Mouse (Mus musculus) lung, postnatal 10 days (tissue): Measurements from ENCODE around the gene Gorab.

Experiments used
- DNase-seq: peaks from one replicate; pipeline ENCODE4 v3.0.0; 2021

Gorab gene

GRCm38 (mm10) chr1:163403498-163404126 lies at the start of gene Gorab:
Gorab (minus strand) TSS chr1:163403669.
- DNase-seq = peak; percentile 95

- DNase-seq = peak; percentile 61
Observed at GRCm38 (mm10) chr1:163443832-163444231, 40.4 kb upstream of the Gorab start.

- no peak for DNase-seq
Observed at GRCm38 (mm10) chr1:163439002-163439401, 35.5 kb upstream of the Gorab start.

- DNase-seq = no peak
Observed at GRCm38 (mm10) chr1:163423467-163424014, 20.1 kb upstream of the Gorab start.

- no peak for DNase-seq
Observed at GRCm38 (mm10) chr1:163417191-163417590, 13.7 kb upstream of the Gorab start.

GRCm38 (mm10) chr1:163414200-163414599 lies 10.7 kb upstream of the Gorab start:
- no peak for DNase-seq

- no peak for DNase-seq
Observed at GRCm38 (mm10) chr1:163406203-163406602, 2.7 kb upstream of the Gorab start.

GRCm38 (mm10) chr1:163391321-163391720 lies 12.1 kb downstream of the Gorab start:
- DNase-seq = no peak

GRCm38 (mm10) chr1:163390044-163390443 lies 13.4 kb downstream of the Gorab start:
- DNase-seq = no peak

GRCm38 (mm10) chr1:163386196-163386595 lies 17.3 kb downstream of the Gorab start:
- DNase-seq = no peak

GRCm38 (mm10) chr1:163383442-163384027 lies 19.9 kb downstream of the Gorab start:
- DNase-seq = no peak

GRCm38 (mm10) chr1:163382048-163382719 lies 21.3 kb downstream of the Gorab start:
- no peak for DNase-seq

GRCm38 (mm10) chr1:163380591-163380990 lies 22.9 kb downstream of the Gorab start:
- DNase-seq = no peak

GRCm38 (mm10) chr1:163380072-163380471 lies 23.4 kb downstream of the Gorab start:
- DNase-seq = peak; percentile 19

GRCm38 (mm10) chr1:163377924-163378323 lies 25.5 kb downstream of the Gorab start:
- no peak for DNase-seq

- DNase-seq = peak; percentile 48
Observed at GRCm38 (mm10) chr1:163376818-163377581, 26.5 kb downstream of the Gorab start.

GRCm38 (mm10) chr1:163374455-163374854 lies 29.0 kb downstream of the Gorab start:
- no peak for DNase-seq

GRCm38 (mm10) chr1:163362202-163362601 lies 41.3 kb downstream of the Gorab start:
- peak; percentile 22 for DNase-seq

GRCm38 (mm10) chr1:163361376-163361775 lies 42.1 kb downstream of the Gorab start:
- no peak for DNase-seq

- DNase-seq = no peak
Observed at GRCm38 (mm10) chr1:163360796-163361195, 42.7 kb downstream of the Gorab start.

- DNase-seq = no peak
Observed at GRCm38 (mm10) chr1:163359521-163359920, 43.9 kb downstream of the Gorab start.

GRCm38 (mm10) chr1:163358165-163358564 lies 45.3 kb downstream of the Gorab start:
- no peak for DNase-seq

GRCm38 (mm10) chr1:163357733-163358132 lies 45.7 kb downstream of the Gorab start:
- no peak for DNase-seq
